Mouse (Mus musculus): Measurements from ENCODE around the gene Sprr2j-ps. TPM values are rescaled to one million over a fixed set of nuclear protein-coding genes. Genes with fewer than 3 reads are reported as not detected.

Gene Sprr2j-ps
- not detected in 2 replicates for polyA plus RNA-seq (2014; fragmentation: Nextera tagmentation; extraction: Ambion mirVana)

DNA sequence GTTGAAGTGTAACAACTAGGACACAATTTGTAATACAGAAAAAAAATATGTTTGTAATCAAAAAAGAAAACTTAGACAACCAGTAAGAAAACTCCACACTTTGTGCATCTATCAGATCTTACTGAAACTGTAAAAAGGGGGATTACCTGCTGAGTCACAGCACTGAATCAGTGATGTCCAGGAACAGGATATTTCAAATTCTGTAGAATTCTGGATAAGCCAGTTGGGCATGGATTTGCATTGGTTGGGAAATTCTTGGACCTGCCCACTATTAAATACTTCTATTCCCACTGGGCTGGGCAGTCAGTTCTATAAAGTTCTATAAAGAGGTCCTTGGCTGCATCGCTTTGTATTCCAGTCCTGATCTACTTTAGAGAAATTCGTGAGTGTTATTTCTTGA is at the start of gene Sprr2j-ps:
TSS of gene Sprr2j-ps (plus strand) at position 301 of the 400 bp plus-strand sequence.
- no peaks in the 10 kb centered on the region for H3K4me1 ChIP-seq (ENCODE audit: control insufficient read depth, insufficient read depth, low read length)
- H3K9ac ChIP-seq (ENCODE audit: low read length) = no peak within 1 kb of the TSS
- H3K27me3 ChIP-seq (ENCODE audit: control insufficient read depth, insufficient read depth, low read length) = no peaks in the 10 kb centered on the region
- no peaks in the 10 kb centered on the region for H3K9me3 ChIP-seq (ENCODE audit: control insufficient read depth, low read length)
- no peak within 1 kb of the TSS for H3K4me2 ChIP-seq (ENCODE audit: low read depth)
- 90% methylated on average over 2 of the region's 2 CpGs for WGBS
- ATAC-seq (ENCODE audit: insufficient read depth, low FRiP score, low TSS enrichment) (no peak), DNase-seq (ENCODE audit: low spot score) (no peak)
- no peaks in the 10 kb centered on the region for H3K36me3 ChIP-seq (ENCODE audit: control insufficient read depth, insufficient read depth, low read length)
- no peak within 1 kb of the TSS for H3K27ac ChIP-seq (ENCODE audit: low read depth, low read length)
- no peak within 1 kb of the TSS for H3K4me3 ChIP-seq (ENCODE audit: low read depth, low read length)

DNA sequence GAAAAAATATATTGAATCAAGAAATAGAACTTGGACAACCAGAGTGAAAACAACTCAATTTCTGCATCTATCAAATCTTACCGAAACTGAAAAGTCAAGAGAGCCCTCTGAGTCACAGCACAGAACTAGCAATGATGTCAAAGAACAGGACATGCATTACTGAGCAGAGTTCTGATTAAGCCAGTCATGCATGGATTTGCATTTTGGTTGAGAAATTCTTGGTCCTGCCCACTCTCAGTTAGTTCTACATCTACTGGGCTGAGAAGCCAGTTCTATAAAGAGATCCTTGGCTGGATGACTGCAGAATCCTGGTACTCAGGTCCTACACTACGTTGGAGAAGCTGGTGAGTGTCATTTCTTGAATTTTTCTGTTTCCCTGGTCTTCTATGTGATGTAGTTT is 44.3 kb upstream of the Sprr2j-ps start:
- no peaks in the 10 kb centered on the region for H3K27me3 ChIP-seq (ENCODE audit: control insufficient read depth, insufficient read depth, low read length)
- no peaks in the 10 kb centered on the region for H3K9me3 ChIP-seq (ENCODE audit: control insufficient read depth, low read length)
- no peaks in the 10 kb centered on the region for H3K4me1 ChIP-seq (ENCODE audit: control insufficient read depth, insufficient read depth, low read length)
- 83% methylated on average over 2 of the region's 2 CpGs for WGBS
- no peak overlapping the region for H3K9ac ChIP-seq (ENCODE audit: low read length)
- no peak overlapping the region for H3K27ac ChIP-seq (ENCODE audit: low read depth, low read length)
- H3K4me2 ChIP-seq (ENCODE audit: low read depth) = no peak overlapping the region
- DNase-seq (ENCODE audit: low spot score) (no peak), ATAC-seq (ENCODE audit: insufficient read depth, low FRiP score, low TSS enrichment) (no peak)
- H3K36me3 ChIP-seq (ENCODE audit: control insufficient read depth, insufficient read depth, low read length) = no peaks in the 10 kb centered on the region
- H3K4me3 ChIP-seq (ENCODE audit: low read depth, low read length) = no peak overlapping the region

DNA sequence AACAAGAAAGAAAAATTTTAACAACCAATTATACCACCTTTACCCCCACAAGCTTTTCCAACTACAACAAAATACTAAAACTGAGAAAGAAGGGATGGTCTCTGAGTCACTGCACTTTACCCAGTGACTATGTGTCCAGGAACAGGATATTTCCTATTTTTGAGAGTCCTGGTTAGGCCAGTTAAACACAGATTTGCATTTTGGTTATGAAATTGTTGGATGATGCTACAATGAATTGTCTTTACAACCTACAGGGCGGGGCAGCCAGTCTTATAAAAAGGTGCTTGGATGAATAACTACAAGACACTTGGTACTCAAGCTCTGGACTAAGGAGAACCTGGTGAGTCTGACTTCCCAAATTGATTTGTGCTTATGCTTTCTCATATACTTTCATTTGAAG is 32.5 kb upstream of the Sprr2j-ps start, which contains the start of gene Sprr2h:
TSS of gene Sprr2h (plus strand) at position 301 of the 400 bp plus-strand sequence.
- ATAC-seq (ENCODE audit: insufficient read depth, low FRiP score, low TSS enrichment) (no peak), DNase-seq (ENCODE audit: low spot score) (no peak)
- no peak within 1 kb of the TSS for H3K4me2 ChIP-seq (ENCODE audit: low read depth)
- H3K4me3 ChIP-seq (ENCODE audit: low read depth, low read length) = no peak within 1 kb of the TSS
- no peaks in the 10 kb centered on the region for H3K4me1 ChIP-seq (ENCODE audit: control insufficient read depth, insufficient read depth, low read length)
- 76% methylated on average over 1 of the region's 1 CpGs for WGBS
- no peak within 1 kb of the TSS for H3K27ac ChIP-seq (ENCODE audit: low read depth, low read length)
- no peaks in the 10 kb centered on the region for H3K36me3 ChIP-seq (ENCODE audit: control insufficient read depth, insufficient read depth, low read length)
- no peak within 1 kb of the TSS for H3K9ac ChIP-seq (ENCODE audit: low read length)
- H3K27me3 ChIP-seq (ENCODE audit: control insufficient read depth, insufficient read depth, low read length) = no peaks in the 10 kb centered on the region
- H3K9me3 ChIP-seq (ENCODE audit: control insufficient read depth, low read length) = no peaks in the 10 kb centered on the region

DNA sequence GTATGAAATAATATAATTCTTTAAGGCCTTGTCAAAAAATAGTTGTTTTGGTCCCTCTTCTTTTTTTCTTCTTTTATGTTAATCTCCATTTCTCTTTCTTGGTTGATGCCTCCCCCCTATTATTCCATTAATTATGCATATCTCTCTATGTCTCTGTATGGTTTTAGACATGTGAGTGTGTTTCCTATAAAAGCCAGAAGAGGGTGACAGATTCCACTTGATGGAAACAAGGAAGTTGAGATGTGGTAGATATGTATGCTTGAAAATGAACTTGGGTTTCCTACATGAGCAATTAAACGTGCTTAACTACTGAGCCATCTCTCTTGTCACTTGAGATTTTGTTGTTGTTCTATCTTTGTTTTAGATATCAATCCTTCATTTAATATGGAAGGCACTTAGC is 23.6 kb upstream of the Sprr2j-ps start:
- ATAC-seq (ENCODE audit: insufficient read depth, low FRiP score, low TSS enrichment) (no peak), DNase-seq (ENCODE audit: low spot score) (no peak)
- Histone ChIP-seq H3K4me1 (ENCODE audit: control insufficient read depth, insufficient read depth, low read length) (no peaks in the 10 kb centered on the region), H3K27me3 (ENCODE audit: control insufficient read depth, insufficient read depth, low read length) (no peaks in the 10 kb centered on the region), H3K9me3 (ENCODE audit: control insufficient read depth, low read length) (no peaks in the 10 kb centered on the region), H3K4me2 (ENCODE audit: low read depth) (no peak overlapping the region), H3K9ac (ENCODE audit: low read length) (no peak overlapping the region), H3K4me3 (ENCODE audit: low read depth, low read length) (no peak overlapping the region), H3K27ac (ENCODE audit: low read depth, low read length) (no peak overlapping the region), H3K36me3 (ENCODE audit: control insufficient read depth, insufficient read depth, low read length) (no peaks in the 10 kb centered on the region)
- WGBS = 64% methylated on average over 1 of the region's 1 CpGs

DNA sequence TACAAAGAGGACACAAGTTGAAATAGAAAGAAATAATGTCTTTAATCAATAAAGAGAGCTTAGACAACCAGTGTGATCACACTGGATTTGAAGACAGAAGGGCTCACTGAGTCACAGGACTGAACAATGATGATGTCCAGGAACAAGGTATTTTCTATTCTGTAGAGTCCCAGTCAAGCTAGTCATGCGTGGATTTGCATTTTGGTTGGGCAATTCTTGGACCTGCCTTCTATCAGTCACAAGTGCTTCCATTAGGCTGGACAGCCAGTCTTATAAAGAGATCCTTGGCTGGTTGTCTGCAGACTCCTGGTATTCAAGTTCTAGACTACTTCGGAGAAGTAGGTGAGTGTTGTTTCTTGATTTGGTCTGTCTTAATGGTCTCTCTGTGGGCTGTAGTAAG is 10.2 kb upstream of the Sprr2j-ps start, which contains the start of gene Sprr2i:
TSS of gene Sprr2i (plus strand) at position 301 of the 400 bp plus-strand sequence.
- H3K4me1 ChIP-seq (ENCODE audit: control insufficient read depth, insufficient read depth, low read length) = no peaks in the 10 kb centered on the region
- 90% methylated on average over 2 of the region's 2 CpGs for WGBS
- H3K27me3 ChIP-seq (ENCODE audit: control insufficient read depth, insufficient read depth, low read length) = no peaks in the 10 kb centered on the region
- H3K9me3 ChIP-seq (ENCODE audit: control insufficient read depth, low read length) = no peaks in the 10 kb centered on the region
- no peak within 1 kb of the TSS for H3K4me2 ChIP-seq (ENCODE audit: low read depth)
- ATAC-seq (ENCODE audit: insufficient read depth, low FRiP score, low TSS enrichment) (no peak), DNase-seq (ENCODE audit: low spot score) (no peak)
- no peaks in the 10 kb centered on the region for H3K36me3 ChIP-seq (ENCODE audit: control insufficient read depth, insufficient read depth, low read length)
- no peak within 1 kb of the TSS for H3K27ac ChIP-seq (ENCODE audit: low read depth, low read length)
- H3K9ac ChIP-seq (ENCODE audit: low read length) = no peak within 1 kb of the TSS
- H3K4me3 ChIP-seq (ENCODE audit: low read depth, low read length) = no peak within 1 kb of the TSS

DNA sequence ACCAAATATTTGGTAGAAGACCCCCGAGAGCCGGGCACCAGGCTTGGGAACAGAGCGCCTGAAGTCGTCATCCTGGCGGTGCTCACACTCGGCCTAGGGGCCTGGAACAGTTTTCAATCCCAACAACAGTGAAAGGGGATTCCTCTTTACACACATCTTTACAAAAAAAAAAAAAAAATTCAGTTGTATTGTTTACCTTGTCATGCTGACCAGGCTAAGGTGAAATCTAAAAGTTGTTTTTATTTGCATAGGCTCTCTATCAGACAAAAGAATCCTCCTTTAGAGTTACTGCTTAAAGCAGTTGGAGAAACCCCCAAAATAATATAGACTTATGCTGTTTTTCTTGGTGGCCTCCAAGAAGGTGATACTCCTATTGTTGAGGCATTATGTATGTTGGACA is 11.4 kb downstream of the Sprr2j-ps start, which contains the start of gene Gm9774:
TSS of gene Gm9774 (minus strand) at position 101 of the 400 bp plus-strand sequence.
- H3K4me3 ChIP-seq (ENCODE audit: low read depth, low read length) = no peak within 1 kb of the TSS
- no peak within 1 kb of the TSS for H3K9ac ChIP-seq (ENCODE audit: low read length)
- H3K4me1 ChIP-seq (ENCODE audit: control insufficient read depth, insufficient read depth, low read length) = no peaks in the 10 kb centered on the region
- H3K9me3 ChIP-seq (ENCODE audit: control insufficient read depth, low read length) = no peaks in the 10 kb centered on the region
- H3K4me2 ChIP-seq (ENCODE audit: low read depth) = no peak within 1 kb of the TSS
- 94% methylated on average over 6 of the region's 6 CpGs for WGBS
- ATAC-seq (ENCODE audit: insufficient read depth, low FRiP score, low TSS enrichment) (no peak), DNase-seq (ENCODE audit: low spot score) (no peak)
- H3K27ac ChIP-seq (ENCODE audit: low read depth, low read length) = no peak within 1 kb of the TSS
- no peaks in the 10 kb centered on the region for H3K36me3 ChIP-seq (ENCODE audit: control insufficient read depth, insufficient read depth, low read length)
- no peaks in the 10 kb centered on the region for H3K27me3 ChIP-seq (ENCODE audit: control insufficient read depth, insufficient read depth, low read length)

DNA sequence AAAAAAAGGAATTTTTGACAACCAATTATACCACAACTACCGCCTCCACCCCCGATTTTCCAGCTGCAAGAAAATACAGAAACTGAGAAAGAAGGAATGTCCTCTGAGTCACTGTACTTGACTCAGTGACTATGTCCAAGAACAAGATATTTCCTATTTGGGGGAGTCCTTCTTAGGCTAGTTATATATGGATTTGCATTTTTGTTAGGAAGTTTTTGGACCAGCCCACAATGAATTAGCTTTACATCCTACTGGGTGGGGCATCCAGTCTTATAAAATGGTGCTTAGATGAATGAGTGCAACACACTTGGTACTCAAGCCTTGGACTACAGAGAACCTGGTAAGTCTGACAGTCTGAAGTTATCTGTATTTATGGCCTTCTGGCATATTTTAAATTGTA is 14.4 kb downstream of the Sprr2j-ps start, which contains the start of gene Sprr2k:
TSS of gene Sprr2k (plus strand) at position 301 of the 400 bp plus-strand sequence.
- no peaks in the 10 kb centered on the region for H3K36me3 ChIP-seq (ENCODE audit: control insufficient read depth, insufficient read depth, low read length)
- H3K4me1 ChIP-seq (ENCODE audit: control insufficient read depth, insufficient read depth, low read length) = no peaks in the 10 kb centered on the region
- H3K4me2 ChIP-seq (ENCODE audit: low read depth) = no peak within 1 kb of the TSS
- WGBS = 93% methylated on average over 2 of the region's 2 CpGs
- no peaks in the 10 kb centered on the region for H3K9me3 ChIP-seq (ENCODE audit: control insufficient read depth, low read length)
- DNase-seq (ENCODE audit: low spot score) (no peak), ATAC-seq (ENCODE audit: insufficient read depth, low FRiP score, low TSS enrichment) (no peak)
- no peak within 1 kb of the TSS for H3K27ac ChIP-seq (ENCODE audit: low read depth, low read length)
- no peaks in the 10 kb centered on the region for H3K27me3 ChIP-seq (ENCODE audit: control insufficient read depth, insufficient read depth, low read length)
- H3K4me3 ChIP-seq (ENCODE audit: low read depth, low read length) = no peak within 1 kb of the TSS
- no peak within 1 kb of the TSS for H3K9ac ChIP-seq (ENCODE audit: low read length)

- Histone ChIP-seq H3K27me3 (ENCODE audit: control insufficient read depth, insufficient read depth, low read length) (no peaks in the 10 kb centered on the region), H3K9ac (ENCODE audit: low read length) (no peak within 1 kb of the TSS), H3K27ac (ENCODE audit: low read depth, low read length) (no peak within 1 kb of the TSS), H3K9me3 (ENCODE audit: control insufficient read depth, low read length) (no peaks in the 10 kb centered on the region), H3K4me1 (ENCODE audit: control insufficient read depth, insufficient read depth, low read length) (no peaks in the 10 kb centered on the region), H3K4me2 (ENCODE audit: low read depth) (no peak within 1 kb of the TSS), H3K4me3 (ENCODE audit: low read depth, low read length) (no peak within 1 kb of the TSS), H3K36me3 (ENCODE audit: control insufficient read depth, insufficient read depth, low read length) (no peaks in the 10 kb centered on the region)
- WGBS = 90% methylated on average over 3 of the region's 3 CpGs
- ATAC-seq (ENCODE audit: insufficient read depth, low FRiP score, low TSS enrichment) = no peak
- no peak for DNase-seq (ENCODE audit: low spot score)
These were observed 20.8 kb downstream of the Sprr2j-ps start, which contains the start of gene Sprr1b for GRCm38 (mm10) chr3:92438689-92439088. Gene Sprr1b (minus strand): TSS chr3:92438789.

- Histone ChIP-seq H3K4me1 (ENCODE audit: control insufficient read depth, insufficient read depth, low read length) (no peaks in the 10 kb centered on the region), H3K4me2 (ENCODE audit: low read depth) (no peak overlapping the region), H3K9me3 (ENCODE audit: control insufficient read depth, low read length) (no peaks in the 10 kb centered on the region), H3K36me3 (ENCODE audit: control insufficient read depth, insufficient read depth, low read length) (no peaks in the 10 kb centered on the region), H3K9ac (ENCODE audit: low read length) (no peak overlapping the region), H3K4me3 (ENCODE audit: low read depth, low read length) (no peak overlapping the region), H3K27me3 (ENCODE audit: control insufficient read depth, insufficient read depth, low read length) (no peaks in the 10 kb centered on the region), H3K27ac (ENCODE audit: low read depth, low read length) (no peak overlapping the region)
- WGBS = 92% methylated on average over 3 of the region's 3 CpGs
- no peak for DNase-seq (ENCODE audit: low spot score)
- ATAC-seq (ENCODE audit: insufficient read depth, low FRiP score, low TSS enrichment) = no peak
These were observed 22.3 kb downstream of the Sprr2j-ps start for GRCm38 (mm10) chr3:92440177-92440576.
